Mouse (Mus musculus) embryonic facial prominence, embryonic 13.5 days (tissue): ENCODE results near the gene Rnf141. TPM values are rescaled to one million over a fixed set of nuclear protein-coding genes. Genes with fewer than 3 reads are reported as not detected.

Source experiments
- ATAC-seq: fragments of 200-750 bp; cut with Nextera tagmentation; 2 replicates; pipeline ENCODE4 v1.8.0; 2017; ENCODE audit warnings: low read depth; ENCODE audit not compliant: insufficient number of reproducible peaks, insufficient read depth, low FRiP score, low TSS enrichment
- H3K27ac ChIP-seq: fragments of 300-500 bp; sonication (generic); 2 replicates; pipeline ENCODE4 v1.5.1; 2015; ENCODE audit warnings: moderate library complexity, mild to moderate bottlenecking, inconsistent platforms
- H3K27me3 ChIP-seq: fragments of 300-500 bp; sonication (generic); 2 replicates; pipeline ENCODE4 v1.6.1; 2015; ENCODE audit warnings: mild to moderate bottlenecking, inconsistent platforms
- H3K36me3 ChIP-seq: fragments of 300-500 bp; sonication (generic); 2 replicates; pipeline ENCODE4 v1.6.1; 2015; ENCODE audit warnings: mild to moderate bottlenecking, inconsistent platforms
- H3K4me1 ChIP-seq: fragments of 300-500 bp; sonication (generic); 2 replicates; pipeline ENCODE4 v1.6.1; 2015; ENCODE audit warnings: inconsistent platforms
- H3K4me2 ChIP-seq: fragments of 300-500 bp; sonication (generic); 2 replicates; pipeline ENCODE4 v1.6.1; 2015; ENCODE audit warnings: moderate library complexity, mild to moderate bottlenecking, inconsistent platforms
- H3K4me3 ChIP-seq: fragments of 300-500 bp; sonication (generic); 2 replicates; pipeline ENCODE4 v1.5.1; 2015; ENCODE audit warnings: mild to moderate bottlenecking, inconsistent platforms
- H3K9ac ChIP-seq: fragments of 300-500 bp; sonication (generic); 2 replicates; pipeline ENCODE4 v1.6.1; 2015; ENCODE audit warnings: mild to moderate bottlenecking, inconsistent platforms
- H3K9me3 ChIP-seq: fragments of 300-500 bp; sonication (generic); 2 replicates; pipeline ENCODE4 v1.6.1; 2016; ENCODE audit warnings: inconsistent platforms
- WGBS: fragments of 180-500 bp; shearing (Covaris S2); methylation state at CpG from one replicate; pipeline ENCODE4 v1.1.7; 2015; ENCODE audit warnings: mixed read lengths; 5-methylcytosine and 5-hydroxymethylcytosine counted together
- polyA plus RNA-seq: library from polyadenylated mRNA; unstranded; fragments of >200 nt; fragmentation: Nextera tagmentation; extraction: Ambion mirVana; gene quantifications from 2 replicates; pipeline ENCODE4 v1.2.1, GENCODE M21; 2015

Rnf141 gene
- polyA plus RNA-seq, 1 experiment from 2014 or later: 16.9 TPM

GRCm38 (mm10) chr7:110860129-110860528, 15.9 kb upstream of the Rnf141 start:
- Histone ChIP-seq H3K4me2 (no peak overlapping the region), H3K4me1 (0 out of 2 replicates have a peak, but pooled peaks cover 4% of the 10 kb centered on the region), H3K9ac (no peak overlapping the region), H3K36me3 (no peaks in the 10 kb centered on the region), H3K4me3 (no peak overlapping the region), H3K9me3 (no peaks in the 10 kb centered on the region), H3K27ac (no peak overlapping the region), H3K27me3 (no peaks in the 10 kb centered on the region)
- ATAC-seq: no peak
- WGBS: 64% methylated on average over 5 of the region's 5 CpGs

GRCm38 (mm10) chr7:110855604-110856003, 11.3 kb upstream of the Rnf141 start:
- Histone ChIP-seq H3K36me3 (no peaks in the 10 kb centered on the region), H3K4me3 (no peak overlapping the region), H3K4me2 (no peak overlapping the region), H3K4me1 (no peaks in the 10 kb centered on the region; the same call in 1 of the 2 replicates), H3K9me3 (no peaks in the 10 kb centered on the region), H3K27ac (no peak overlapping the region), H3K27me3 (no peaks in the 10 kb centered on the region), H3K9ac (no peak overlapping the region)
- WGBS: 81% methylated on average over 1 of the region's 1 CpGs
- no peak for ATAC-seq

GRCm38 (mm10) chr7:110854927-110855546, 10.8 kb upstream of the Rnf141 start:
- Histone ChIP-seq H3K27me3 (no peaks in the 10 kb centered on the region), H3K36me3 (no peaks in the 10 kb centered on the region), H3K9me3 (no peaks in the 10 kb centered on the region), H3K4me3 (no peak overlapping the region), H3K4me2 (no peak overlapping the region), H3K27ac (no peak overlapping the region), H3K4me1 (no peaks in the 10 kb centered on the region; the same call in 1 of the 2 replicates), H3K9ac (no peak overlapping the region)
- ATAC-seq: no peak
- 84% methylated on average over 8 of the region's 8 CpGs for WGBS

GRCm38 (mm10) chr7:110854519-110854918, 10.3 kb upstream of the Rnf141 start:
- Histone ChIP-seq H3K9ac (no peak overlapping the region), H3K9me3 (no peaks in the 10 kb centered on the region), H3K4me2 (no peak overlapping the region), H3K36me3 (no peaks in the 10 kb centered on the region), H3K27me3 (no peaks in the 10 kb centered on the region), H3K4me3 (no peak overlapping the region), H3K4me1 (no peaks in the 10 kb centered on the region; the same call in 1 of the 2 replicates), H3K27ac (no peak overlapping the region)
- WGBS: 49% methylated on average over 3 of the region's 3 CpGs
- no peak for ATAC-seq

- Histone ChIP-seq H3K27me3 (no peaks in the 10 kb centered on the region), H3K4me1 (no peaks in the 10 kb centered on the region; the same call in 1 of the 2 replicates), H3K9me3 (no peaks in the 10 kb centered on the region), H3K4me3 (no peak overlapping the region), H3K4me2 (no peak overlapping the region), H3K9ac (no peak overlapping the region), H3K36me3 (no peaks in the 10 kb centered on the region), H3K27ac (no peak overlapping the region)
- no peak for ATAC-seq
- 65% methylated on average over 10 of the region's 10 CpGs for WGBS
These were observed 9.4 kb upstream of the Rnf141 start for GRCm38 (mm10) chr7:110853611-110854010.

GRCm38 (mm10) chr7:110851541-110852203, 7.4 kb upstream of the Rnf141 start:
- H3K4me2 ChIP-seq: no peak overlapping the region
- no peak overlapping the region for H3K27ac ChIP-seq
- no peaks in the 10 kb centered on the region for H3K27me3 ChIP-seq
- ATAC-seq: no peak
- H3K36me3 ChIP-seq: no peaks in the 10 kb centered on the region
- no peak overlapping the region for H3K4me3 ChIP-seq
- no peaks in the 10 kb centered on the region; the same call in 1 of the 2 replicates for H3K4me1 ChIP-seq
- no peaks in the 10 kb centered on the region for H3K9me3 ChIP-seq
- WGBS: 72% methylated on average over 7 of the region's 7 CpGs
- H3K9ac ChIP-seq: no peak overlapping the region

- Histone ChIP-seq H3K9me3 (no peaks in the 10 kb centered on the region), H3K27me3 (no peaks in the 10 kb centered on the region), H3K9ac (no peak overlapping the region), H3K36me3 (no peaks in the 10 kb centered on the region), H3K4me2 (no peak overlapping the region), H3K4me1 (peaks cover 4% of the 10 kb centered on the region), H3K27ac (no peak overlapping the region), H3K4me3 (no peak overlapping the region)
- ATAC-seq: no peak
- 89% methylated on average over 1 of the region's 1 CpGs for WGBS
These were observed 4.1 kb upstream of the Rnf141 start for GRCm38 (mm10) chr7:110848371-110848770.

GRCm38 (mm10) chr7:110847321-110847720, 3.1 kb upstream of the Rnf141 start:
- Histone ChIP-seq H3K36me3 (no peaks in the 10 kb centered on the region), H3K9ac (no peak overlapping the region), H3K9me3 (no peaks in the 10 kb centered on the region), H3K4me2 (no peak overlapping the region), H3K4me3 (no peak overlapping the region), H3K27ac (no peak overlapping the region), H3K4me1 (peaks cover 6% of the 10 kb centered on the region), H3K27me3 (no peaks in the 10 kb centered on the region)
- 81% methylated on average over 2 of the region's 2 CpGs for WGBS
- ATAC-seq: no peak

- Histone ChIP-seq H3K27ac (no peak overlapping the region), H3K9me3 (no peaks in the 10 kb centered on the region), H3K4me2 (no peak overlapping the region), H3K4me3 (no peak overlapping the region), H3K27me3 (no peaks in the 10 kb centered on the region), H3K9ac (no peak overlapping the region), H3K4me1 (peaks cover 6% of the 10 kb centered on the region), H3K36me3 (no peaks in the 10 kb centered on the region)
- ATAC-seq: no peak
- 85% methylated on average over 4 of the region's 4 CpGs for WGBS
These were observed 3.9 kb downstream of the Rnf141 start for GRCm38 (mm10) chr7:110840332-110840731.

GRCm38 (mm10) chr7:110834522-110834921, 9.7 kb downstream of the Rnf141 start:
- H3K27me3 ChIP-seq: no peaks in the 10 kb centered on the region
- no peak overlapping the region for H3K4me2 ChIP-seq
- no peaks in the 10 kb centered on the region for H3K9me3 ChIP-seq
- H3K4me3 ChIP-seq: no peak overlapping the region
- no peak overlapping the region for H3K9ac ChIP-seq
- no peak overlapping the region for H3K27ac ChIP-seq
- no peak for ATAC-seq
- peaks cover 11% of the 10 kb centered on the region for H3K36me3 ChIP-seq
- WGBS: 44% methylated on average over 3 of the region's 3 CpGs
- no peaks in the 10 kb centered on the region for H3K4me1 ChIP-seq

- no peak overlapping the region for H3K4me3 ChIP-seq
- H3K27me3 ChIP-seq: no peaks in the 10 kb centered on the region
- H3K4me2 ChIP-seq: no peak overlapping the region
- no peak overlapping the region for H3K9ac ChIP-seq
- H3K4me1 ChIP-seq: no peaks in the 10 kb centered on the region
- no peaks in the 10 kb centered on the region for H3K9me3 ChIP-seq
- no peak overlapping the region for H3K27ac ChIP-seq
- H3K36me3 ChIP-seq: peaks cover 11% of the 10 kb centered on the region
- no peak for ATAC-seq
- WGBS: 96% methylated on average over 1 of the region's 1 CpGs
These were observed 10.2 kb downstream of the Rnf141 start for GRCm38 (mm10) chr7:110834018-110834417.

- H3K27me3 ChIP-seq: no peaks in the 10 kb centered on the region
- no peak overlapping the region for H3K27ac ChIP-seq
- H3K9me3 ChIP-seq: no peaks in the 10 kb centered on the region
- no peak for ATAC-seq
- 90% methylated on average over 1 of the region's 1 CpGs for WGBS
- H3K4me2 ChIP-seq: no peak overlapping the region
- H3K4me3 ChIP-seq: no peak overlapping the region
- no peaks in the 10 kb centered on the region for H3K4me1 ChIP-seq
- no peak overlapping the region for H3K9ac ChIP-seq
- H3K36me3 ChIP-seq: peaks cover 15% of the 10 kb centered on the region
These were observed 11.2 kb downstream of the Rnf141 start for GRCm38 (mm10) chr7:110833024-110833423.
